Mouse (Mus musculus) intestine, postnatal 0 days (tissue): Measurements from ENCODE around the gene Nuak2. TPM values are rescaled to one million over a fixed set of nuclear protein-coding genes. Genes with fewer than 3 reads are reported as not detected.

Experiments used
- ATAC-seq: fragments of 200-750 bp; cut with Nextera tagmentation; 2 replicates; pipeline ENCODE4 v1.8.0; 2017; ENCODE audit warnings: mild to moderate bottlenecking, moderate TSS enrichment, moderate library complexity
- H3K27ac ChIP-seq: fragments of 300-500 bp; sonication (generic); 2 replicates; pipeline ENCODE4 v1.5.1; 2014; ENCODE audit warnings: mild to moderate bottlenecking, low read depth, low read length, moderate library complexity
- H3K27me3 ChIP-seq: fragments of 300-500 bp; sonication (generic); replicated peaks from 2 replicates; pipeline ENCODE4 v1.6.1; 2014; ENCODE audit warnings: low read length, mixed read lengths; ENCODE audit not compliant: control insufficient read depth, insufficient read depth
- H3K36me3 ChIP-seq: fragments of 300-500 bp; sonication (generic); 2 replicates; pipeline ENCODE4 v1.6.1; 2014; ENCODE audit warnings: mild to moderate bottlenecking, moderate library complexity; ENCODE audit not compliant: control insufficient read depth, insufficient read depth
- H3K4me1 ChIP-seq: fragments of 300-500 bp; sonication (generic); replicated peaks from 2 replicates; pipeline ENCODE4 v1.6.1; 2014; ENCODE audit warnings: antibody characterized with exemption, low read length, mixed read lengths; ENCODE audit not compliant: control insufficient read depth, insufficient read depth
- H3K4me2 ChIP-seq: fragments of 300-500 bp; sonication (generic); replicated peaks from 2 replicates; pipeline ENCODE4 v1.6.1; 2014; ENCODE audit warnings: low read depth, mild to moderate bottlenecking, moderate library complexity
- H3K4me3 ChIP-seq: fragments of 300-500 bp; sonication (generic); 2 replicates; pipeline ENCODE4 v1.5.1; 2014; ENCODE audit warnings: low read depth, low read length
- H3K9ac ChIP-seq: fragments of 300-500 bp; sonication (generic); 2 replicates; pipeline ENCODE4 v1.6.1; 2014; ENCODE audit warnings: mild to moderate bottlenecking, low read depth, low read length
- H3K9me3 ChIP-seq: fragments of 300-500 bp; sonication (generic); 2 replicates; pipeline ENCODE4 v1.6.1; 2016; ENCODE audit warnings: mixed run types; ENCODE audit not compliant: control insufficient read depth
- CTCF ChIP-seq: sonication (generic); IDR thresholded peaks from 2 replicates; pipeline ENCODE4 v1.5.1; 2016; ENCODE audit warnings: low read depth, mild to moderate bottlenecking, control low read depth, antibody characterized with exemption, moderate library complexity
- WGBS: fragments of 180-500 bp; shearing (Covaris S2); extraction: QIAGEN DNeasy Blood & Tissue Kit; methylation state at CpG from one replicate; pipeline ENCODE4 v1.1.7; 2014; 5-methylcytosine and 5-hydroxymethylcytosine counted together
- polyA plus RNA-seq: library from polyadenylated mRNA; unstranded; fragments of >200 nt; fragmentation: Nextera tagmentation; extraction: Ambion mirVana; gene quantifications from 2 replicates; pipeline ENCODE4 v1.2.1, GENCODE M21; 2015

Gene Nuak2
- polyA plus RNA-seq, 1 experiment from 2014 or later = 20.0 TPM

DNA sequence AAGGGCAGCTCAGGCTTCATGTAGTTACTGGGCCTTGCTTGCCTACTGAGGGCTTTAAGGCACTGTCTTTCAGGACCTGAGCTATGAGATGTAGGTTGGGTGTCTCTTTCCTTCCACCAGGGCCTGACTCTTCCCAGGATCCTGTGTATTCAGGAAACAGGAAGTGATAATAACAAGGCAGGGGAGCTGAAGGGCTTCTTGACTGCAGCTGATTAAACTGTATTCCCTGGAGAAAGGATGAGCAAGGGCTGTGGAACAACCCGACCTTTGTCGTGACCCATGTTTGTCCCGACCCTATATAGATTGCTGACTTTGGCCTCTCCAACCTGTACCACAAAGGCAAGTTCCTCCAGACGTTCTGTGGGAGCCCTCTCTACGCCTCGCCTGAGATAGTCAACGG is 13.7 kb downstream of the Nuak2 start:
- WGBS = 82% methylated on average over 7 of the region's 7 CpGs
- no peak overlapping the region for H3K27ac ChIP-seq
- no peaks in the 10 kb centered on the region for H3K9me3 ChIP-seq
- no peak overlapping the region for H3K4me2 ChIP-seq
- no peaks in the 10 kb centered on the region for H3K27me3 ChIP-seq
- ATAC-seq = no peak
- TF ChIP-seq CTCF = no peak
- H3K4me3 ChIP-seq = no peak overlapping the region
- H3K36me3 ChIP-seq = peaks cover 57% of the 10 kb centered on the region
- H3K9ac ChIP-seq = no peak overlapping the region
- peaks cover 9% of the 10 kb centered on the region for H3K4me1 ChIP-seq

DNA sequence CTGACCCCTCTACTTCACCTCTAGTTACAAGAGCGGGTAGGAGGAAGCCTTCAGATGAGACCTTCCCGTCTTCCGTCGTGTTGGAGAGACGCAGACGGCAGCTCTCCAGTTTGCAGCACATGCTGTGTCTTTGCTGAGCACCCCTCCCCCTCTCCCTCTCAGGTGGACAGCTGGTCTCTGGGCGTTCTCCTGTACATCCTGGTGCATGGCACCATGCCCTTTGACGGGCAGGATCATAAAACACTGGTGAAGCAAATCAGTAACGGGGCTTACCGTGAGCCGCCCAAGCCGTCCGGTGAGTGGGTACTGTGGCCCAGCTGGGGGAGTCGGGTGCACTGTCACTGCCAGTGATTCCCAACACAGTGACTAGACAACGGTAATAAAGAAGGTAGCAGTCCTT is 14.5 kb downstream of the Nuak2 start:
- Histone ChIP-seq H3K9me3 (no peaks in the 10 kb centered on the region), H3K4me1 (peaks cover 9% of the 10 kb centered on the region), H3K36me3 (peaks cover 52% of the 10 kb centered on the region), H3K4me2 (no peak overlapping the region), H3K27me3 (no peaks in the 10 kb centered on the region), H3K4me3 (no peak overlapping the region), H3K27ac (no peak overlapping the region), H3K9ac (no peak overlapping the region)
- WGBS = 84% methylated on average over 15 of the region's 15 CpGs
- no peak for ATAC-seq
- TF ChIP-seq CTCF = no peak

DNA sequence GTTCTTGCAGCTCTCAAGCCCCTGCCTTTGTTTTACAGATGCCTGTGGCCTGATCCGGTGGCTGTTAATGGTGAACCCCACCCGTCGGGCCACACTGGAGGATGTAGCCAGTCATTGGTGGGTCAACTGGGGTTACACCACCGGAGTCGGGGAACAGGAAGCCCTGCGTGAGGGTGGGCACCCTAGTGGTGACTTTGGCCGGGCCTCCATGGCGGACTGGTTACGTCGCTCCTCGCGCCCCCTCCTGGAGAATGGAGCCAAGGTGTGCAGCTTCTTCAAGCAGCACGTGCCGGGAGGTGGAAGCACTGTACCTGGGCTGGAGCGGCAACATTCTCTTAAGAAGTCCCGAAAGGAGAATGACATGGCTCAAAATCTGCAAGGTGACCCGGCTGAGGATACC is 15.4 kb downstream of the Nuak2 start:
- Histone ChIP-seq H3K4me3 (no peak overlapping the region), H3K4me2 (no peak overlapping the region), H3K36me3 (peaks cover 44% of the 10 kb centered on the region), H3K27ac (no peak overlapping the region), H3K9me3 (no peaks in the 10 kb centered on the region), H3K4me1 (peaks cover 9% of the 10 kb centered on the region), H3K9ac (no peak overlapping the region), H3K27me3 (no peaks in the 10 kb centered on the region)
- 88% methylated on average over 17 of the region's 17 CpGs for WGBS
- no peak for TF ChIP-seq CTCF
- ATAC-seq = no peak

DNA sequence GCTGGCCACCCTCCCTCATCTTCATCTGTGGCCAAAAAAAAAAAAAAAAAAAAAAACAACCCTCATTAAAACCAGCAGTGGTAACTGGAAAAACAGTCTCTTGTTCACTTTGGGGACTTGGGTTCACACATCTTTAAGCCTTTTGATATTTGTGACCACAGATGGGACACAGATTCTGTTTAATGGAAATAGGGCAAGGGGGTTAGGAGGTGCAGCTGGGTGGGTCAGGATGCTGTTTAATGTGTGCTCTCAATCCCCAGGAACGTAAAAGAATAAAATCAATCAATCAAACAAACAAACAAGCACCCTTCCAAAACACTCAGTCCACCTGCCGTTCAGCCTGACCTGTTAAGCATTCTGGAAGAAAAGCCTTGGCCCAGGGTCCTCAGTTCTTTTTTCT is 17.3 kb downstream of the Nuak2 start:
- Histone ChIP-seq H3K4me3 (no peak overlapping the region), H3K27ac (peak overlapping the region; percentile 50; the same call in 1 of the 2 replicates), H3K4me2 (peak overlapping the region; percentile 27; the same call in 1 of the 2 replicates), H3K36me3 (peaks cover 29% of the 10 kb centered on the region), H3K9ac (no peak overlapping the region), H3K4me1 (peaks cover 12% of the 10 kb centered on the region), H3K9me3 (no peaks in the 10 kb centered on the region), H3K27me3 (no peaks in the 10 kb centered on the region)
- ATAC-seq = no peak
- TF ChIP-seq CTCF = no peak
- WGBS = 11% methylated on average over 2 of the region's 2 CpGs

DNA sequence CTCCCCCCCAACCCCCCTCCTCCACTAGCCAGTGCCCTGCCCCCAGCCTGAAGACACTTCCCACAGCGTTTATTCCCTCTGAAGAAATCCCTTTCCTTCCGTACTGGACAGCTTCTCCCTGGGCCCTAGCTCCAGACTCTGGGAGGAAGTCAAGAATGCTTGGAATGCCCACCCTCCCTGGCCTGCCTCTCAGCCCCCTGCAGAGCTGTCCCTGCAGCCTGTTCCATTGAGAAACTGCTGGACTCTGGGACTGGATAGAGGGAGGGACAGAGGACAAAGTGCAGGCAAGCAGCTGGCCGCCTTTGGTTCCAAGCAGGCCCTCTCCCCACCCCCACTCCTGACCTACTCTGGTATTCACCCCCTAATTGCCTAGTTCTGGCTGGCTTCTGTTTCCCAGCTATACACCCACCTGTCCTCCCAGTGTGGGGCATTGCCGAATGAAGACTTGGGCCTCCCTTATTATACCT is 17.8 kb downstream of the Nuak2 start:
- TF ChIP-seq CTCF = no peak
- Histone ChIP-seq H3K9ac (no peak overlapping the region), H3K4me2 (peak overlapping the region; percentile 27; the same call in 1 of the 2 replicates), H3K9me3 (no peaks in the 10 kb centered on the region), H3K36me3 (peaks cover 29% of the 10 kb centered on the region), H3K4me1 (peaks cover 12% of the 10 kb centered on the region), H3K27ac (peak overlapping the region; percentile 50; the same call in 1 of the 2 replicates), H3K27me3 (no peaks in the 10 kb centered on the region), H3K4me3 (no peak overlapping the region)
- peak; percentile 42; the same call in 1 of the 2 replicates for ATAC-seq
- WGBS = 5% methylated on average over 4 of the region's 4 CpGs

DNA sequence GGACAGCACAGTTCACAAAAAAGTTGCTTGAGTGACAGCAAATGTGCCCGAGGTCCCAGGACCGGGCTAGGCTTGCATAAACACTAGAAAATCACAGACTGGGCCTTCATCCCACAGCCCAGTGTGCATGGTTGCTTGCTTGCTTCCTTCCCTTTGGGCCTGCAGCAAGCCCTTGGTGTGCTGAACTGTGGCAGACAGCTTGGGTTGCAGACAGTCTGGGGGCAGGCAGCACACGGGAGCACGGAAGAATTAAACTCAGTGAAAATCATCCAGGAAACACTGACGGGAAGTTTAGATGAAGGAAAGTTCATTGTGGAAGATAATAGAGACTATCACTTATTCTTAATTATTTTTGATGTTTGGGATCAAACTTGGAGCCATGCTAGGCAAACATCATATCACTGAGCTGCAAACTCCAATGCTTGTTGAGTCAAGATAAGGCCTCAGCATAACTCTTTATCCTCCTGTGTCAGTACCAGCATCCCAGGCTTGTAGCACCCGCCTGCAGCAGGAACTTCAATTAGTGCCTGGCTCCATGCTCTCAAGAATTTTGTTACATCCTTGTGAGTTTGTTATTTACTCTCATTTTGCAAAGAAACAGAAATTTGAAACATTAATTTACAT is 18.4 kb downstream of the Nuak2 start:
- ATAC-seq = 0 out of 2 replicates have a peak, but pooled peaks have one; percentile 12
- Histone ChIP-seq H3K4me1 (peaks cover 12% of the 10 kb centered on the region), H3K36me3 (peaks cover 29% of the 10 kb centered on the region), H3K9me3 (no peaks in the 10 kb centered on the region), H3K4me2 (no peak overlapping the region), H3K9ac (no peak overlapping the region), H3K4me3 (no peak overlapping the region), H3K27ac (peak overlapping the region; percentile 50; the same call in 1 of the 2 replicates), H3K27me3 (no peaks in the 10 kb centered on the region)
- TF ChIP-seq CTCF = no peak
- WGBS = 37% methylated on average over 6 of the region's 6 CpGs
